Mouse (Mus musculus) lung, embryonic 14.5 days (tissue): ENCODE measurements at regions not wholly inside any gene's neighbourhood (a gene's known extent, or its start where the extent isn't known, plus 50 kb on each side); places are given as distances from the start of the nearest gene placed in this dataset.
A peak's percentile ranks its signal among the peaks of the same experiment; 100 is the strongest.

Experiments used
- ATAC-seq: fragments of 200-750 bp; cut with Nextera tagmentation; 2 replicates; pipeline ENCODE4 v1.8.0; 2017; ENCODE audit warnings: mild to moderate bottlenecking, moderate TSS enrichment, moderate library complexity; ENCODE audit not compliant: insufficient read depth
- DNase-seq: peaks from one replicate; pipeline ENCODE4 v3.0.0-alpha.2; 2015
- H3K27ac ChIP-seq: fragments of 300-500 bp; sonication (generic); 2 replicates; pipeline ENCODE4 v1.5.1; 2014; ENCODE audit warnings: low read depth, mild to moderate bottlenecking, moderate library complexity
- H3K27me3 ChIP-seq: fragments of 300-500 bp; sonication (generic); 2 replicates; pipeline ENCODE4 v1.6.1; 2014; ENCODE audit warnings: low read length, control low read depth; ENCODE audit not compliant: insufficient read depth
- H3K36me3 ChIP-seq: fragments of 300-500 bp; sonication (generic); 2 replicates; pipeline ENCODE4 v1.6.1; 2014; ENCODE audit warnings: control low read depth; ENCODE audit not compliant: insufficient read depth
- H3K4me1 ChIP-seq: fragments of 300-500 bp; sonication (generic); 2 replicates; pipeline ENCODE4 v1.6.1; 2014; ENCODE audit warnings: antibody characterized with exemption, control low read depth; ENCODE audit not compliant: insufficient read depth
- H3K4me2 ChIP-seq: fragments of 300-500 bp; sonication (generic); 2 replicates; pipeline ENCODE4 v1.6.1; 2014; ENCODE audit warnings: mild to moderate bottlenecking
- H3K4me3 ChIP-seq: fragments of 300-500 bp; sonication (generic); 2 replicates; pipeline ENCODE4 v1.5.1; 2014; ENCODE audit warnings: low read depth, low read length
- H3K9ac ChIP-seq: fragments of 300-500 bp; sonication (generic); 2 replicates; pipeline ENCODE4 v1.6.1; 2014
- H3K9me3 ChIP-seq: fragments of 300-500 bp; sonication (generic); 2 replicates; pipeline ENCODE4 v1.6.1; 2016; ENCODE audit warnings: low read depth, low read length, control low read depth
- CTCF ChIP-seq: IDR thresholded peaks from 2 replicates; pipeline ENCODE4 v1.5.1; 2016; ENCODE audit warnings: antibody characterized with exemption, low read depth
- WGBS: fragments of 180-500 bp; shearing (Covaris S2); extraction: QIAGEN DNeasy Blood & Tissue Kit; methylation state at CpG from one replicate; pipeline ENCODE4 v1.1.7; 2014; 5-methylcytosine and 5-hydroxymethylcytosine counted together

DNA sequence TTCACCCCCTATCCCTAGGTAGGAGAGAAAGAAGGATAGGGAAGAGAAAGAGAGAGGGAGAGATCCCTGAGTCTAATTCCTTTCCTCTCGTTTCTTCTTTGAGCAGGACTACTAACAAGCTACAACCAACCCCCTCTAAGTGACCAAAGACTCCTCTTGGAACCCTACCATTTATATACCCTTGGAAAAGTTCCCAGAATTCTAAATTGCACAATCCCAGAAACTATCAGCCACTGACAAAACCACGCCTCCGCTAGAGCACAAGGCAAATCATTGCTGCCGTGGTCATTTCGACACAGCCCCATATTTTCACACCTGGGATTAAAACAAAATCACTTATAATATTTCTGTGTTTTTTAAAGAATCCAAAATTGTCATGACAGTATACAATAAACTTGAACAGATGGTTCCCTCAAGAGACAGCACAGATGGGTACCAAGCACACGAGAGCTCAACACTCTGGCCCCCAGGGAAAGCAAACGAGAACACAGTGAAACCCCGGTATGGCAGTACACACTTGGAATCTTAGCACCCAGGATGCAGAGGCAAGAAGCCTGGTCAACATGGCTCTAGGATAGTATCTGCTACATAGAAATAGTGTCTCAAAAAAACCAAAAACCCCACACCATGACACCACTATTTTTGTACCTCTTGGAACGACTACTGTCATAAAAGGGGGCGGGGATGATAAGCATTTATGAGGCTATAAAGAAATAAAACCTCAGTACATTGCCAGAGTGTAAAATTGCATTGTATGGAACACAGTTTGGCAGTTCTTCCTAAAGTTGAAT lies 70.9 kb upstream of the Mark1 start:
- ATAC-seq, result peak; percentile 84
- Histone ChIP-seq H3K9me3 (no peaks in the 10 kb centered on the region), H3K4me3 (no peak overlapping the region), H3K27ac (0 out of 2 replicates have a peak overlapping the region, but pooled peaks have one; percentile 10), H3K9ac (no peak overlapping the region), H3K27me3 (no peaks in the 10 kb centered on the region), H3K4me2 (no peak overlapping the region; the same call in 1 of the 2 replicates), H3K4me1 (peaks cover 3% of the 10 kb centered on the region; the same call in 1 of the 2 replicates), H3K36me3 (no peaks in the 10 kb centered on the region)
- WGBS, result 44% methylated on average over 10 of the region's 10 CpGs
- no peak for TF ChIP-seq CTCF
- peak; percentile 96 for DNase-seq

GRCm38 (mm10) chr1:185068136-185068535 lies 68.8 kb upstream of the Mark1 start:
- Histone ChIP-seq H3K36me3 (no peaks in the 10 kb centered on the region), H3K9ac (no peak overlapping the region), H3K9me3 (no peaks in the 10 kb centered on the region), H3K27ac (no peak overlapping the region), H3K4me1 (peaks cover 3% of the 10 kb centered on the region; the same call in 1 of the 2 replicates), H3K4me2 (no peak overlapping the region), H3K4me3 (no peak overlapping the region), H3K27me3 (no peaks in the 10 kb centered on the region)
- WGBS, result 73% methylated on average over 6 of the region's 6 CpGs
- ATAC-seq, result no peak
- no peak for DNase-seq
- TF ChIP-seq CTCF, result no peak

DNA sequence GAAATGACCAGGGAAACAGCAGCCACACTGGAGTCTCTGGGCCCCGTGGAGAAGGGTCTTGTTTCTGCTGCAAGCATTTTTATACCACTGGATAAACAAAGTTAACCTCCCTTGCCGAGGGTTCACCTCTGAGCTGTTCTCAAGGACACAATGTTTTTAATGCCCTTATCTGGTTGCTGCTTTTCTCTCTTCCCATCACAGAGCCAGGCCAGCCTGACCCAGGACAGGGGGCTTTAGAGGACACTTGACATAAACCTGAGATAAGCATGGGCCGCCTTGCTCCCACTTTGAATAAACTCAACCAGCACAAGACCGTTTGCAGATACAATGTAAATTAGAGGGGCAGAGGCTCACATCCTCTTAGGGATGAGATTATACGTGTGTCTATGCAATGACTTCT lies 68.3 kb upstream of the Mark1 start:
- 25% methylated on average over 5 of the region's 5 CpGs for WGBS
- H3K27me3 ChIP-seq, result no peaks in the 10 kb centered on the region
- DNase-seq (no peak), ATAC-seq (no peak)
- no peak overlapping the region for H3K27ac ChIP-seq
- peaks cover 3% of the 10 kb centered on the region; the same call in 1 of the 2 replicates for H3K4me1 ChIP-seq
- no peak for TF ChIP-seq CTCF
- H3K4me2 ChIP-seq, result no peak overlapping the region
- no peaks in the 10 kb centered on the region for H3K9me3 ChIP-seq
- H3K36me3 ChIP-seq, result no peaks in the 10 kb centered on the region
- H3K4me3 ChIP-seq, result no peak overlapping the region
- H3K9ac ChIP-seq, result no peak overlapping the region

DNA sequence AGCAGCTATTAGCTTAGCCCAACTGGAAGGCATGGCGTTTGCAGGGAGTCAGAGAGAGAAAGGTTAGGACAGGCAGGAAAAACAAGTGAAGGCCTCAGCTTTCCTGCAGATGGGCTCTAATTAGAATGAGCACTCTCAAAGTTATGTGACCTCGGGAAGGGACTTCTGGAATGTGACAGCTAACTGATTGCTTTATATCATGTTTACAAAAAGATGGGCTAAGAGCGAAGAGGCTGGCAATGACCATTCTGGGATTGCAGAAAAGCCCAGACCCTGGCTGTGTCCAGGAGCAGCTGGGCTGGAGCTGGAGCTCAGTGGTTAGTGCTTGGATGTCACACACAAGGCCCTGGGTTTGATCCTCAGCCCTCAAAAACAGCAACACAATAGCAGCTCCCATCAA lies 65.7 kb upstream of the Mark1 start:
- no peak overlapping the region for H3K4me3 ChIP-seq
- no peak for TF ChIP-seq CTCF
- ATAC-seq, result no peak
- no peaks in the 10 kb centered on the region for H3K36me3 ChIP-seq
- no peak overlapping the region for H3K4me2 ChIP-seq
- peaks cover 3% of the 10 kb centered on the region; the same call in 1 of the 2 replicates for H3K4me1 ChIP-seq
- peak; percentile 44 for DNase-seq
- no peak overlapping the region for H3K9ac ChIP-seq
- no peaks in the 10 kb centered on the region for H3K27me3 ChIP-seq
- no peaks in the 10 kb centered on the region for H3K9me3 ChIP-seq
- WGBS, result 18% methylated on average over 3 of the region's 3 CpGs
- H3K27ac ChIP-seq, result no peak overlapping the region

GRCm38 (mm10) chr1:185062103-185062502 lies 62.7 kb upstream of the Mark1 start:
- Histone ChIP-seq H3K9me3 (no peaks in the 10 kb centered on the region), H3K9ac (no peak overlapping the region), H3K27ac (no peak overlapping the region), H3K4me3 (no peak overlapping the region), H3K27me3 (no peaks in the 10 kb centered on the region), H3K4me1 (no peaks in the 10 kb centered on the region), H3K4me2 (no peak overlapping the region), H3K36me3 (no peaks in the 10 kb centered on the region)
- 72% methylated on average over 11 of the region's 11 CpGs for WGBS
- TF ChIP-seq CTCF, result no peak
- DNase-seq (no peak), ATAC-seq (no peak)

- no peak overlapping the region for H3K4me3 ChIP-seq
- H3K9ac ChIP-seq, result no peak overlapping the region
- H3K9me3 ChIP-seq, result no peaks in the 10 kb centered on the region
- no peak for TF ChIP-seq CTCF
- DNase-seq, result no peak
- no peaks in the 10 kb centered on the region for H3K36me3 ChIP-seq
- 87% methylated on average over 15 of the region's 15 CpGs for WGBS
- no peaks in the 10 kb centered on the region for H3K27me3 ChIP-seq
- ATAC-seq, result no peak
- H3K27ac ChIP-seq, result no peak overlapping the region
- no peak overlapping the region for H3K4me2 ChIP-seq
- H3K4me1 ChIP-seq, result no peaks in the 10 kb centered on the region
Observed at GRCm38 (mm10) chr1:185057443-185057842, 58.1 kb upstream of the Mark1 start.

- ATAC-seq, result no peak
- Histone ChIP-seq H3K4me2 (no peak overlapping the region), H3K9ac (no peak overlapping the region), H3K4me1 (no peaks in the 10 kb centered on the region; the same call in 1 of the 2 replicates), H3K36me3 (no peaks in the 10 kb centered on the region), H3K9me3 (no peaks in the 10 kb centered on the region), H3K27me3 (no peaks in the 10 kb centered on the region), H3K4me3 (no peak overlapping the region), H3K27ac (no peak overlapping the region)
- TF ChIP-seq CTCF, result no peak
- WGBS, result 84% methylated on average over 6 of the region's 6 CpGs
- no peak for DNase-seq
Observed at GRCm38 (mm10) chr1:185052700-185053099, 53.3 kb upstream of the Mark1 start.
